ENCODE assay signal across 22 mouse cellular contexts in genomic region chr14:118193663-118194062, GRCm38 (mm10). TPM values are rescaled to one million over a fixed set of nuclear protein-coding genes. Genes with fewer than 3 reads are reported as not detected.
A peak's percentile ranks its signal among the peaks of the same experiment; 100 is the strongest.
DNase-seq lines count a peak whose midpoint lies in the region; ATAC-seq lines count a peak whose summit lies in the region.
"Had no signal": no experiment of that assay in that cellular context is flagged by ENCODE, and none has a peak within 500 bp of the region (broad histone marks: within the 10 kb centered on the region; RNA-seq: fewer than 3 reads in every experiment).

No protein-coding gene starts in this region.

- H3K27me3 ChIP-seq in midbrain, embryonic 11.5 days (ENCODE audit: control insufficient read depth, insufficient read depth, low read length): no peaks in the 10 kb centered on the region; the same call in 1 of the 2 replicates

- no peaks in the 10 kb centered on the region for H3K36me3 ChIP-seq in midbrain, embryonic 11.5 days (ENCODE audit: control insufficient read depth, insufficient read depth, low read length)
- H3K36me3 ChIP-seq: embryonic facial prominence, embryonic 10.5 days had no signal

- WGBS in midbrain, embryonic 11.5 days: 15% methylated on average over 10 of the region's 10 CpGs

- no peaks in the 10 kb centered on the region for H3K9me3 ChIP-seq in midbrain, embryonic 11.5 days (ENCODE audit: control insufficient read depth, low read length)
- H3K9me3 ChIP-seq: embryonic facial prominence, embryonic 10.5 days had no signal

- no peak overlapping the region for H3K4me3 ChIP-seq in midbrain, embryonic 11.5 days (ENCODE audit: low read depth, low read length)
- H3K4me3 ChIP-seq: embryonic facial prominence, embryonic 10.5 days had no signal

- H3K27ac ChIP-seq in midbrain, embryonic 11.5 days (ENCODE audit: low read depth, low read length): no peak overlapping the region
- H3K27ac ChIP-seq: embryonic facial prominence, embryonic 10.5 days; hindbrain, embryonic 14.5 days; macrophage had no signal

- peak; percentile 47; the same call in 1 of the 2 replicates for ATAC-seq in midbrain, embryonic 11.5 days (ENCODE audit: low FRiP score)
- ATAC-seq: activated CD4-positive, CD25-positive, alpha-beta regulatory T cell, adult 4 months; lung, postnatal 0 days had no signal

- peak; percentile 48 for DNase-seq in embryo, embryonic 11 days
- no peak for DNase-seq in embryo, embryonic 10.5 days (ENCODE audit: low spot score)
- peak; percentile 30 for DNase-seq in retina, embryonic 14.5 days (ENCODE audit: low spot score)
- no peak for DNase-seq in retina, postnatal 1 day
- DNase-seq in midbrain, embryonic 11.5 days (ENCODE audit: low spot score, missing footprints): peak; percentile 91
- DNase-seq in kidney, adult 11 months: no peak
- no peak for DNase-seq in left cerebral cortex, adult 11 months (ENCODE audit: low spot score)
- DNase-seq in urinary bladder, postnatal 10 days (ENCODE audit: low spot score): no peak
- DNase-seq: adrenal gland, postnatal 10 days; cerebellum, adult 2 months; cerebellum, postnatal 36 days; gastrocnemius, postnatal 36 days; heart, postnatal 36 days; kidney, adult 8-10 months; kidney, postnatal 10 days had no signal

- peak overlapping the region; percentile 30; the same call in 1 of the 2 replicates for H3K4me2 ChIP-seq in midbrain, embryonic 11.5 days

- H3K4me1 ChIP-seq in midbrain, embryonic 11.5 days (ENCODE audit: control insufficient read depth, insufficient read depth, low read length): peaks cover 13% of the 10 kb centered on the region

- 0 out of 2 replicates have a peak overlapping the region, but pooled peaks have one; percentile 22 for H3K9ac ChIP-seq in midbrain, embryonic 11.5 days (ENCODE audit: low read length)

RNA-seq across cellular contexts. Expression of gene Sox21, which starts 43.2 kb away (rescaled TPM):
- 20.4 and 24.5 TPM in 2 replicates for polyA plus RNA-seq in midbrain, embryonic 11.5 days (2014; fragmentation: Nextera tagmentation; extraction: Ambion mirVana)
- polyA plus RNA-seq: activated CD4-positive, CD25-positive, alpha-beta regulatory T cell, adult 4 months; intestine, embryonic 14.5 days; liver, embryonic 16.5 days; macrophage had no signal

RNA-seq across cellular contexts. Expression of gene Gpr180, which starts 56.7 kb away (rescaled TPM):
- 29.5 and 32.3 TPM in 2 replicates for polyA plus RNA-seq in midbrain, embryonic 11.5 days (2014; fragmentation: Nextera tagmentation; extraction: Ambion mirVana)

Comparison
In these comparisons a context has a peak if more than half of its experiments do, and no peak if none do; other contexts are left out.
1. DNase-seq: peak in embryo, embryonic 11 days (single experiment), retina, embryonic 14.5 days (single experiment) and midbrain, embryonic 11.5 days (single experiment); none in embryo, embryonic 10.5 days (single experiment), retina, postnatal 1 day (single experiment), kidney, adult 11 months (single experiment), left cerebral cortex, adult 11 months (single experiment) and urinary bladder, postnatal 10 days (single experiment).